Mouse (Mus musculus) right cerebral cortex, adult 18-20 months (tissue): Measurements from ENCODE around the gene Gm47189.
"Not testable (repeated sequence)": the region's sequence is repeated elsewhere in the genome, so short reads cannot be mapped to it uniquely, and the experiment has no call there.

Source experiments
- DNase-seq: peaks from one replicate; pipeline ENCODE4 v3.0.0; 2022; ENCODE audit warnings: mixed read lengths

The Gm47189 gene

GRCm38 (mm10) chr14:41772341-41772740 lies at the start of gene Gm47189:
Gene Gm47189, minus strand, starts transcription at chr14:41772441.
- not testable (repeated sequence) for DNase-seq

- peak; percentile 0 for DNase-seq
These were observed 16.3 kb downstream of the Gm47189 start for GRCm38 (mm10) chr14:41755931-41756330.

GRCm38 (mm10) chr14:41750514-41750913 lies 21.7 kb downstream of the Gm47189 start, which contains the start of gene Gm7929:
Gene Gm7929, minus strand, starts transcription at chr14:41750614.
- DNase-seq: not testable (repeated sequence)

DNA sequence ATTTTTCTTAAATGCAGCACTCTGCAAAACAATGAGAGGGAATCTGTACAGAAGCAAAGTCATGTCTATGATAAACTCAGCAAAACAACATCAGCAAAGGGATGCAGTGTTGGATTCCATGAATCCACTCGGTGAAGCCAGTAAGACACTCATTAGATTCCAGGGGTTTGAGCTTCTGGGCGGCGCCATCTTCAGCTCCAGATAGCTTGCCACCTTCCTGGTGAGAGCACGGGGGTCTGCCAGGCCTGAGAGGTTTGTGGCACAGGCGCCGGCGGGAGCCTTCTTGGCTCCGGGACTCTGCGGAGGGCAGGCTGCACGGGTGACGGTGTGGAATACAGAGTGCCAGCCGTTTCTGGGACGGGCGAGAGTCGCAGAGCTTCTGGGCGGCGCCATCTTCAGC lies 48.8 kb downstream of the Gm47189 start:
- not testable (repeated sequence) for DNase-seq

DNA sequence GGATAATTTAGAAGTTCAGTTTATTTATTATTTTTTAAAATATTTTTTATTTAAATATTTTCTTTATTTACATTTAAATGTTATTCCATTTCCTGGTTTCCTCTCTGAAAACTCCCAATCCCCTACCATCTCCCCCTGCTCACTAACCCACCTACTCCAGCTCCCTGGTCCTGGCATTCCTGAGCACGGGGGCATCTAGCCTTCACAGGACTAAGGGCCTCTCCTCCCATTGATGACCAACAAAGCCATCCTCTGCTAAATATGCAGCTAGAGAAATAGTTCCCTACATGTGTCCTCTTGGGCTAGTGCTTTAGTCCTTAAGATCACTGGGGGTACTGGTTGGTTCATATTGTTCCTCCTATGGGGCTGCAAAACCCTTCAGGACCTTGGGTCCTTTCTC lies 55.1 kb downstream of the Gm47189 start:
- DNase-seq: not testable (repeated sequence)
